Mouse (Mus musculus) limb, embryonic 14.5 days (tissue): ENCODE measurements around the gene Zfp473. TPM values are rescaled to one million over a fixed set of nuclear protein-coding genes. Genes with fewer than 3 reads are reported as not detected.

ENCODE experiments used
- ATAC-seq: fragments of 200-750 bp; cut with Nextera tagmentation; 2 replicates; pipeline ENCODE4 v1.8.0; 2017; ENCODE audit warnings: low read depth, moderate number of reproducible peaks, moderate TSS enrichment; ENCODE audit not compliant: low FRiP score
- DNase-seq: peaks from one replicate; pipeline ENCODE4 v3.0.0-alpha.2; 2015; ENCODE audit warnings: low spot score
- H3K27ac ChIP-seq: fragments of 300-500 bp; sonication (generic); replicated peaks from 2 replicates; pipeline ENCODE4 v1.5.1; 2014; ENCODE audit warnings: low read depth, mild to moderate bottlenecking, low read length, moderate library complexity, mixed read lengths
- H3K27me3 ChIP-seq: fragments of 300-500 bp; sonication (generic); 2 replicates; pipeline ENCODE4 v1.6.1; 2014; ENCODE audit warnings: low read length, mixed read lengths; ENCODE audit not compliant: control insufficient read depth, insufficient read depth
- H3K36me3 ChIP-seq: fragments of 300-500 bp; sonication (generic); 2 replicates; pipeline ENCODE4 v1.6.1; 2014; ENCODE audit warnings: mild to moderate bottlenecking, low read length, moderate library complexity, mixed read lengths; ENCODE audit not compliant: control insufficient read depth, insufficient read depth
- H3K4me1 ChIP-seq: fragments of 300-500 bp; sonication (generic); 2 replicates; pipeline ENCODE4 v1.6.1; 2014; ENCODE audit warnings: antibody characterized with exemption, low read length, mixed read lengths; ENCODE audit not compliant: control insufficient read depth, insufficient read depth
- H3K4me2 ChIP-seq: fragments of 300-500 bp; sonication (generic); replicated peaks from 2 replicates; pipeline ENCODE4 v1.6.1; 2014; ENCODE audit warnings: low read depth, mild to moderate bottlenecking, low read length, moderate library complexity; ENCODE audit not compliant: severe bottlenecking
- H3K4me3 ChIP-seq: fragments of 300-500 bp; sonication (generic); replicated peaks from 2 replicates; pipeline ENCODE4 v1.5.1; 2014; ENCODE audit warnings: low read length
- H3K9ac ChIP-seq: fragments of 300-500 bp; sonication (generic); 2 replicates; pipeline ENCODE4 v1.6.1; 2014; ENCODE audit warnings: mild to moderate bottlenecking, low read depth, low read length, moderate library complexity; ENCODE audit not compliant: severe bottlenecking
- H3K9me3 ChIP-seq: fragments of 300-500 bp; sonication (generic); 2 replicates; pipeline ENCODE4 v1.6.1; 2016; ENCODE audit warnings: low read length; ENCODE audit not compliant: control insufficient read depth
- POLR2A ChIP-seq: fragments of 200-500 bp; IDR thresholded peaks from 2 replicates; pipeline ENCODE4 v1.8.0; 2012; ENCODE audit warnings: inconsistent platforms, mild to moderate bottlenecking, moderate library complexity, borderline replicate concordance; ENCODE audit not compliant: insufficient read depth, insufficient read length; ENCODE audit errors: extremely low read depth
- WGBS: fragments of 180-500 bp; shearing (Covaris S2); extraction: QIAGEN DNeasy Blood & Tissue Kit; methylation state at CpG from one replicate; pipeline ENCODE4 v1.1.7; 2014; 5-methylcytosine and 5-hydroxymethylcytosine counted together
- polyA plus RNA-seq, 2 experiments: library from polyadenylated mRNA; depleted of rRNA in 1 of 2; stranded (reverse) in 1 of 2; unstranded in 1 of 2; fragments of >200 nt; fragmentation: Nextera tagmentation in 1 of 2; extraction: Ambion mirVana in 1 of 2; gene quantifications; 2 replicates each; pipeline versions ENCODE4 v1.2.1 to v1.2.3; 2012 to 2014

The Zfp473 gene
- polyA plus RNA-seq, 2 experiments: 1.4 to 1.6 TPM

- Histone ChIP-seq H3K9ac (no peak overlapping the region), H3K4me3 (no peak overlapping the region), H3K36me3 (peaks cover 34% of the 10 kb centered on the region; the same call in 1 of the 2 replicates), H3K4me1 (no peaks in the 10 kb centered on the region), H3K27ac (no peak overlapping the region), H3K4me2 (no peak overlapping the region), H3K9me3 (no peaks in the 10 kb centered on the region), H3K27me3 (no peaks in the 10 kb centered on the region)
- no peak for TF ChIP-seq POLR2A
- ATAC-seq: no peak
- WGBS: 77% methylated on average over 9 of the region's 9 CpGs
- DNase-seq: no peak
Measured at GRCm38 (mm10) chr7:44776849-44777498, 26.1 kb upstream of the Zfp473 start.

- Histone ChIP-seq H3K4me3 (no peak overlapping the region), H3K36me3 (peaks cover 67% of the 10 kb centered on the region), H3K4me1 (no peaks in the 10 kb centered on the region), H3K4me2 (no peak overlapping the region), H3K27ac (no peak overlapping the region), H3K9me3 (no peaks in the 10 kb centered on the region), H3K9ac (no peak overlapping the region), H3K27me3 (no peaks in the 10 kb centered on the region)
- TF ChIP-seq POLR2A: no peak
- DNase-seq (no peak), ATAC-seq (no peak)
- 89% methylated on average over 8 of the region's 8 CpGs for WGBS
Measured at GRCm38 (mm10) chr7:44772591-44773204, 21.8 kb upstream of the Zfp473 start.

- Histone ChIP-seq H3K27me3 (no peaks in the 10 kb centered on the region), H3K4me2 (no peak overlapping the region), H3K9ac (no peak overlapping the region), H3K36me3 (peaks cover 78% of the 10 kb centered on the region), H3K27ac (no peak overlapping the region), H3K4me3 (no peak overlapping the region), H3K4me1 (no peaks in the 10 kb centered on the region), H3K9me3 (no peaks in the 10 kb centered on the region)
- TF ChIP-seq POLR2A: no peak
- DNase-seq (peak; percentile 94), ATAC-seq (no peak)
- WGBS: 13% methylated on average over 6 of the region's 6 CpGs
Measured at GRCm38 (mm10) chr7:44770046-44770578, 19.3 kb upstream of the Zfp473 start.

- no peak for ATAC-seq
- H3K4me3 ChIP-seq: no peak overlapping the region
- H3K4me1 ChIP-seq: no peaks in the 10 kb centered on the region
Measured at GRCm38 (mm10) chr7:44768129-44768528, 17.3 kb upstream of the Zfp473 start.

GRCm38 (mm10) chr7:44760366-44760765 lies 9.5 kb upstream of the Zfp473 start:
- Histone ChIP-seq H3K4me2 (no peak overlapping the region), H3K36me3 (peaks cover 76% of the 10 kb centered on the region), H3K4me1 (no peaks in the 10 kb centered on the region), H3K27me3 (no peaks in the 10 kb centered on the region), H3K9me3 (no peaks in the 10 kb centered on the region), H3K9ac (no peak overlapping the region), H3K4me3 (no peak overlapping the region), H3K27ac (no peak overlapping the region)
- DNase-seq (no peak), ATAC-seq (no peak)
- no peak for TF ChIP-seq POLR2A

More at GRCm38 (mm10) chr7:44768129-44768528, 17.3 kb upstream of the Zfp473 start:
- no peak for TF ChIP-seq POLR2A
- H3K9ac ChIP-seq: no peak overlapping the region
- no peak overlapping the region for H3K27ac ChIP-seq
- H3K27me3 ChIP-seq: no peaks in the 10 kb centered on the region
- DNase-seq: no peak
- no peak overlapping the region for H3K4me2 ChIP-seq
- 90% methylated on average over 5 of the region's 5 CpGs for WGBS
- no peaks in the 10 kb centered on the region for H3K9me3 ChIP-seq
- peaks cover 85% of the 10 kb centered on the region for H3K36me3 ChIP-seq
